Comparison of ENCODE assay signal across 19 mouse cellular contexts in genomic region chr6:54351860-54352259, GRCm38 (mm10). TPM values are rescaled to one million over a fixed set of nuclear protein-coding genes. Genes with fewer than 3 reads are reported as not detected.
DNase-seq lines count a peak whose midpoint lies in the region; ATAC-seq and TF ChIP-seq lines count a peak whose summit lies in the region.
"Had no signal": no experiment of that assay in that cellular context is flagged by ENCODE, and none has a peak within 500 bp of the region (broad histone marks: within the 10 kb centered on the region; RNA-seq: fewer than 3 reads in every experiment).

No protein-coding gene starts in this region.

- H3K9ac ChIP-seq in lung, postnatal 0 days (replicated peaks; ENCODE audit: low read depth), result no peak overlapping the region
- no peak overlapping the region for H3K9ac ChIP-seq in intestine, postnatal 0 days (ENCODE audit: low read depth, low read length)
- H3K9ac ChIP-seq: heart, embryonic 13.5 days; hindbrain, embryonic 13.5 days; midbrain, embryonic 13.5 days had no signal

- peak; percentile 32 for DNase-seq in kidney, adult 2 months
- no peak for DNase-seq in kidney, postnatal 14 days
- peak; percentile 13 for DNase-seq in lung, postnatal 36 days
- DNase-seq in lung, postnatal 0 days (ENCODE audit: low spot score), result no peak
- no peak for DNase-seq in cerebellum, postnatal 14 days
- no peak for DNase-seq in cerebellum, postnatal 36 days
- DNase-seq: adrenal gland, adult 8-10 months; B cell, adult 2 months; cerebellum, adult 2 months; gastrocnemius, postnatal 25 days; lung, adult 2 months; thymus, postnatal 14 days had no signal

- TF ChIP-seq POLR2A in kidney, adult 2 months (IDR thresholded peaks at IDR 0.05; ENCODE audit: low read depth, low read length), result no peak

- TF ChIP-seq EP300 in lung, postnatal 0 days (IDR thresholded peaks at IDR 0.05), result no peak

- H3K4me2 ChIP-seq in lung, postnatal 0 days (replicated peaks; ENCODE audit: low read depth, low read length), result no peak overlapping the region
- no peak overlapping the region for H3K4me2 ChIP-seq in intestine, postnatal 0 days (replicated peaks; ENCODE audit: low read depth)
- H3K4me2 ChIP-seq: heart, embryonic 13.5 days; hindbrain, embryonic 13.5 days; midbrain, embryonic 13.5 days had no signal

- no peaks in the 10 kb centered on the region for H3K27me3 ChIP-seq in kidney, adult 2 months (replicated peaks; ENCODE audit: control insufficient read depth, insufficient read depth, low read length)
- no peaks in the 10 kb centered on the region for H3K27me3 ChIP-seq in lung, postnatal 0 days (replicated peaks; ENCODE audit: insufficient read depth, low read length)
- no peaks in the 10 kb centered on the region for H3K27me3 ChIP-seq in intestine, postnatal 0 days (replicated peaks; ENCODE audit: control insufficient read depth, insufficient read depth, low read length)
- H3K27me3 ChIP-seq: heart, embryonic 13.5 days; hindbrain, embryonic 13.5 days; midbrain, embryonic 13.5 days had no signal

- no peak for ATAC-seq in lung, postnatal 0 days
- no peak for ATAC-seq in intestine, postnatal 0 days
- ATAC-seq: activated CD4-positive, CD25-positive, alpha-beta regulatory T cell, adult 4 months; forebrain, embryonic 16.5 days; midbrain, embryonic 13.5 days had no signal

- no peak overlapping the region for H3K27ac ChIP-seq in kidney, adult 2 months (ENCODE audit: insufficient read depth, low read depth, low read length)
- H3K27ac ChIP-seq in lung, postnatal 0 days (ENCODE audit: low read length), result no peak overlapping the region
- H3K27ac ChIP-seq in intestine, postnatal 0 days (ENCODE audit: low read depth, low read length), result peak overlapping the region; percentile 87
- H3K27ac ChIP-seq: heart, adult 2 months; heart, embryonic 13.5 days; hindbrain, embryonic 13.5 days; midbrain, embryonic 13.5 days had no signal

- H3K9me3 ChIP-seq in lung, postnatal 0 days (ENCODE audit: low read length), result no peaks in the 10 kb centered on the region
- H3K9me3 ChIP-seq in intestine, postnatal 0 days (ENCODE audit: control insufficient read depth), result no peaks in the 10 kb centered on the region
- H3K9me3 ChIP-seq: heart, embryonic 13.5 days; hindbrain, embryonic 13.5 days; midbrain, embryonic 13.5 days had no signal

- TF ChIP-seq CTCF in kidney, adult 2 months (conservative IDR thresholded peaks at IDR 0.05; ENCODE audit: insufficient read depth, insufficient read length, low read depth, low read length), result no peak
- TF ChIP-seq CTCF in lung, postnatal 0 days (IDR thresholded peaks at IDR 0.05), result no peak
- TF ChIP-seq CTCF in intestine, postnatal 0 days (IDR thresholded peaks at IDR 0.05; ENCODE audit: low read depth), result 0 out of 2 replicates have a peak, but pooled peaks have one; percentile 20

- 43% methylated on average over 5 of the region's 5 CpGs for WGBS in kidney, adult 2 months
- 57% methylated on average over 5 of the region's 5 CpGs for WGBS in lung, postnatal 0 days
- 38% methylated on average over 5 of the region's 5 CpGs for WGBS in intestine, postnatal 0 days

- no peaks in the 10 kb centered on the region for H3K36me3 ChIP-seq in kidney, adult 2 months (ENCODE audit: control insufficient read depth, insufficient read depth, low read length)
- no peaks in the 10 kb centered on the region for H3K36me3 ChIP-seq in lung, postnatal 0 days (ENCODE audit: insufficient read depth, low read length)
- no peaks in the 10 kb centered on the region for H3K36me3 ChIP-seq in intestine, postnatal 0 days (ENCODE audit: control insufficient read depth, insufficient read depth)
- H3K36me3 ChIP-seq: heart, embryonic 13.5 days; hindbrain, embryonic 13.5 days; midbrain, embryonic 13.5 days had no signal

- H3K4me1 ChIP-seq in kidney, adult 2 months (ENCODE audit: control insufficient read depth, insufficient read depth, low read length), result peaks cover 21% of the 10 kb centered on the region; the same call in 1 of the 2 replicates
- H3K4me1 ChIP-seq in lung, postnatal 0 days (ENCODE audit: insufficient read depth, low read depth, low read length), result peaks cover 10% of the 10 kb centered on the region; the same call in 1 of the 2 replicates
- peaks cover 3% of the 10 kb centered on the region; the same call in 1 of the 2 replicates for H3K4me1 ChIP-seq in intestine, postnatal 0 days (replicated peaks; ENCODE audit: control insufficient read depth, insufficient read depth, low read length)

- H3K4me3 ChIP-seq in kidney, adult 2 months (ENCODE audit: insufficient read depth, low read depth, low read length), result no peak overlapping the region
- no peak overlapping the region for H3K4me3 ChIP-seq in lung, postnatal 0 days (ENCODE audit: low read depth, low read length)
- H3K4me3 ChIP-seq in intestine, postnatal 0 days (ENCODE audit: low read depth, low read length), result no peak overlapping the region
- H3K4me3 ChIP-seq: heart, adult 2 months; heart, embryonic 13.5 days; hindbrain, embryonic 13.5 days; midbrain, embryonic 13.5 days had no signal

RNA-seq across cellular contexts. Expression of gene Prr15, which starts 26.2 kb away (rescaled TPM):
- 6.2 and 6.8 TPM in 2 replicates for polyA plus RNA-seq in kidney, adult 2 months (2012; rRNA removed)
- polyA plus RNA-seq in lung, postnatal 0 days (2015; fragmentation: Nextera tagmentation; extraction: Ambion mirVana), result 6.8 and 7.6 TPM in 2 replicates
- polyA plus RNA-seq in intestine, postnatal 0 days (2015; fragmentation: Nextera tagmentation; extraction: Ambion mirVana), result 47.4 and 52.3 TPM in 2 replicates
- polyA plus RNA-seq: activated CD4-positive, CD25-positive, alpha-beta regulatory T cell, adult 4 months had no signal

Comparison
In these comparisons a context has a peak if more than half of its experiments do, and no peak if none do; other contexts are left out.
1. DNase-seq: peak in kidney, adult 2 months (single experiment) and lung, postnatal 36 days (single experiment); none in kidney, postnatal 14 days (single experiment), lung, postnatal 0 days (single experiment), cerebellum, postnatal 14 days (0 of 2) and cerebellum, postnatal 36 days (0 of 2).